Mouse (Mus musculus): ENCODE measurements around the gene Il17ra.

- TF ChIP-seq EP300 (optimal IDR thresholded peaks at IDR 0.05) (no peak), CTCF (IDR thresholded peaks at IDR 0.05; ENCODE audit: low read depth) (no peak)
Measured at GRCm38 (mm10) chr6:120438161-120438560, 24.9 kb upstream of the Il17ra start.
